Mouse (Mus musculus) olfactory bulb, adult 2 months (tissue): ENCODE measurements around the gene Atn1.

Experiments
- CTCF ChIP-seq: fragments of 200-500 bp; IDR thresholded peaks from 2 replicates; pipeline ENCODE4 v1.5.1; 2012; ENCODE audit warnings: low read depth, mild to moderate bottlenecking, low read length, moderate library complexity; ENCODE audit not compliant: insufficient read depth
- POLR2A ChIP-seq: fragments of 200-500 bp; IDR thresholded peaks from 2 replicates; pipeline ENCODE4 v1.6.1; 2012; ENCODE audit warnings: mild to moderate bottlenecking, low read depth, low read length, moderate library complexity; ENCODE audit not compliant: insufficient read depth

DNA sequence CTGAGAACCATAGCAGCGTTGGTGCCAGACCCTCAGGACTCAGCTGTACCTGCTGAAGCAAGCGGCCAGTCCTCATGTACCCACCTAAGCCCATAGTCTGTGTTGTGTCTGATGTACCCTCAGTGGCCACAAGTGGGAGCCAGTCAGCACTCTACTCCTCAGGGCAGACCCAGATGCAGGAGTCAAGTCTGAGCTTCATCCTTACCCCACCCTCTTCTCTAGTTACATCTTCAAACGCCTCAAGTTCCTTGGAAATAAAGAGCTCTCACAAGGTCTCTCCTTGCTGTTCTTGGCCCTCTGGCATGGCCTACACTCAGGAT is 53.6 kb downstream of the Atn1 start:
- peak; percentile 28; the same call in 1 of the 2 replicates for TF ChIP-seq CTCF
- TF ChIP-seq POLR2A: no peak
